Mouse (Mus musculus) layer of hippocampus, postnatal 10 days (tissue): ENCODE data around the gene Gm20388. TPM values are rescaled to one million over a fixed set of nuclear protein-coding genes. Genes with fewer than 3 reads are reported as not detected.
"Not testable (repeated sequence)": the region's sequence is repeated elsewhere in the genome, so short reads cannot be mapped to it uniquely, and the experiment has no call there.

Experiments
- DNase-seq, 2 experiments: peaks; one replicate each; pipeline ENCODE4 v3.0.0; 2021; ENCODE audit warnings: low spot score in 2 of 2
- total RNA-seq, 2 experiments: library from RNA; stranded (reverse); gene quantifications; 2 replicates each; pipeline ENCODE4 v1.2.3; 2021

Gm20388 gene
- total RNA-seq, 2 experiments from 2014 or later = not detected

- DNase-seq = peak; percentile 78 to 90
Measured at GRCm38 (mm10) chr8:123411246-123411645, 3500.6 kb downstream of the Gm20388 start, which contains the start of gene Tubb3. Gene Tubb3 (plus strand): TSS chr8:123411424.

GRCm38 (mm10) chr8:123411781-123412327, 3501.2 kb downstream of the Gm20388 start:
- DNase-seq = peak in 1 of 2 experiments; percentile 50

- DNase-seq = peak; percentile 58 to 67
Measured at GRCm38 (mm10) chr8:123412560-123413170, 3502.0 kb downstream of the Gm20388 start.

GRCm38 (mm10) chr8:123414255-123414654, 3503.6 kb downstream of the Gm20388 start:
- DNase-seq = no peak

- not testable (repeated sequence) for DNase-seq
Measured at GRCm38 (mm10) chr8:123414997-123415696, 3504.5 kb downstream of the Gm20388 start.

- DNase-seq = no peak
Measured at GRCm38 (mm10) chr8:123415967-123416943, 3505.6 kb downstream of the Gm20388 start.

GRCm38 (mm10) chr8:123416944-123417555, 3506.4 kb downstream of the Gm20388 start:
- DNase-seq = no peak

- no peak for DNase-seq
Measured at GRCm38 (mm10) chr8:123419711-123420110, 3509.1 kb downstream of the Gm20388 start.

- no peak for DNase-seq
Measured at GRCm38 (mm10) chr8:123420525-123421281, 3510.1 kb downstream of the Gm20388 start.

- DNase-seq = no peak
Measured at GRCm38 (mm10) chr8:123421325-123421724, 3510.7 kb downstream of the Gm20388 start.

- DNase-seq = peak; percentile 77 to 81
Measured at GRCm38 (mm10) chr8:123422056-123422780, 3511.6 kb downstream of the Gm20388 start.

GRCm38 (mm10) chr8:123422781-123423159, 3512.1 kb downstream of the Gm20388 start:
- no peak for DNase-seq

GRCm38 (mm10) chr8:123423441-123423840, 3512.8 kb downstream of the Gm20388 start, which contains the start of gene Def8:
Gene Def8 (plus strand): TSS chr8:123423527.
- DNase-seq = no peak

- no peak for DNase-seq
Measured at GRCm38 (mm10) chr8:123426511-123427509, 3516.2 kb downstream of the Gm20388 start.

GRCm38 (mm10) chr8:123427639-123428275, 3517.1 kb downstream of the Gm20388 start:
- no peak for DNase-seq

GRCm38 (mm10) chr8:123428343-123428893, 3517.8 kb downstream of the Gm20388 start:
- no peak for DNase-seq
